Mouse (Mus musculus): ENCODE measurements around the gene Clcnka.
A peak's percentile ranks its signal among the peaks of the same experiment; 100 is the strongest.

Clcnka gene

DNA sequence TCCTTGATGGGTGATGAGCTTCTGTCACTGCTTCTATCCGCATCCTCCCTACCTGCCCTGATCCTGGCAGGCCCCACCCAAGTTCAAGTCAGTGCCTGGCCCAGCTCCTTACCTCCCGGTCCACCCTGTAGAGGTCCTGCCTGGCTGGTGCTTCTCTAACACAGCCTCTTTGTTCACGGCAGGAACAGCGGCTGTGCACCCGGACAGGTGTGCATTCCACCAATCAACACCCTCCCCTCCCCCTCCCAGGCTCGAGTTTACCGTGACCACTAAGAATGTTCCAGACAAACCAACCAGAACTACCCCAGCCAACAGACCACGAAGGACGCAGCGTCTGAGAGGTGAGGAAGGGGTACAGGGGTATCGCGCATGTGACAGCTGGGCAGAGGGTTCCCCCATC is at the start of gene Clcnka:
Gene Clcnka, minus strand, starts transcription at position 180 of the 400 bp plus-strand sequence.
- no peak for DNase-seq

DNA sequence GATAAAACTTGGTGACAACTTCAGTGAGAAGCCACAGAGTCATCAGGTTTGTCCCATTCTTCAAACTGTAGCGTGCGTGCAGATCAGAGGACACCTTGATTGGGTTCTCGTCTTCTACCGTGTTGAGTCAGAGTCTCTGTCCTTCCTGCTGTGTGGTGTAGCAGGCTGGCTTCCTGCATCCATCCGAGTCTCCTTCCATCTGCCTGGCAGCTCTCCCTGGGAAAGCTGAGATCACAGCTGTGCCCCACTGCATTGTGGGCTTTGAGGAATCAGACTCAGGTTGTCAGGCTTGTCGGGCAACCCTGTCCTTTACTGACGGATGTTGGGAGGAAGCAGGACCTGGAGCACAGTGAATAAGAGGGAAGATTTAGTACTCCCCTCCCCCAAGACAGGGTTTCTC is 47.7 kb upstream of the Clcnka start:
- no peak for DNase-seq

DNA sequence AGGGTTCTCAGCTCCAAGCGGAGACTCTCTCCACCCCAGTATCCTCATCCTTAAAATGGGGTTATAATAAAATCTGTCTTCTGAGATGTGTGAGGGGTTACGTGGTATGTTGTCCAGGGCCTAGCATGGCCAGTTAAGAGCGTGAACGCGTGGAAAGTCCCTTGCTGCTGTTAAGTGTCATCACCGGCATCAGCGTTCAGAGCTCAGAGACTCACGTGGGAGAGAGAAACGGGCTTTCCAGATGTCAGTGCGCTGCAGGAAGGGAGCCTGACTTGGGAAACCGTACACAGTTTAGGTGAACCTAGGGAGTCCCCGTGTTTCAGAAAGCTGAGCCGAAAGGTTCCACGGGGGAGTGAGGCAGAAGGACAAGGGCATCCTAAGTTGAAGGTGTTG is 46.8 kb upstream of the Clcnka start:
- no peak for DNase-seq

DNA sequence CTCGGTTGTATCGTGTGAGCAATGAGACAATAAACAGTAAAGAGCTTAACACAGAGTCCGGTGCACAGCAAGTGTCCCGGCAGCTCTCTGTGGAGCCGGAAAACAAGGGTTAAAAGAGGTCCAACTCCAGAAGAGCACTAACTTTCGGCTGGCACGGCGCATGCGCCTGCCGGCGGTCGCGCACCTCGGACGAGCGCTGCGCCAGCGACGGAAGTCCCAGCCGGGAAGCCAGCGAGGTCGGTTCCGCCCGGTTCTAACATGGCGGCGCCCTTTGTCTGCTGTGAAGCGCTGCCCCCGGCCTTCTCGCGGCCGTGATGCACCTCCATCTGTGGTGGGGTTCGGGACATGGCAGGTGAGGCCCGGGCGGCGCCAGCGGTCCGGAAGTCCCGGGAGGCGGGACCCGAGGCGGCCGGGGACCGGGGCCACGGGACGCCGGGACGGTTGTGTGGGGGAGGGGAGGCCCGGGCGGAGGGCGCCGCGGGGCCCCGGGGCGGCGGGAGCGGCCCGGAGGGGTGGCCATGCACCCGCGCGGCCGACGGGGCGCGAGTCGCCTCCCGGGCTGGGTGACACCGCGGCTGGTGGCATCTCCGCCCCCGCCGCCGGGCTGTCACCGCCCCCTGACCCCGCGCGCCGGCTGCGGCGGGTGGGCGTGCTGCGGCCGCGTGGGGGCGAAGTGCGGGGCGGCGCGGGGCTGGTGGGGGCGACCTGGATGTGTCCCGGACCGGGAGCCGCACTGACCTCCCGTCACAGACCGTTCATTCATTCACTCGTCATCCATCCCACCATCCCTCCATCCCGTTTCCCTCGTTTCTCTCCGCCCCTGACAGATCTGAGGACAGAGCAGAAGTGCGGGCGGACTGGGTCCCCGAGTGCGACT is 46.2 kb upstream of the Clcnka start, which contains the start of gene Zbtb17:
Gene Zbtb17, plus strand, starts transcription at position 204 of the 877 bp plus-strand sequence.
- peak; percentile 93 for DNase-seq

DNA sequence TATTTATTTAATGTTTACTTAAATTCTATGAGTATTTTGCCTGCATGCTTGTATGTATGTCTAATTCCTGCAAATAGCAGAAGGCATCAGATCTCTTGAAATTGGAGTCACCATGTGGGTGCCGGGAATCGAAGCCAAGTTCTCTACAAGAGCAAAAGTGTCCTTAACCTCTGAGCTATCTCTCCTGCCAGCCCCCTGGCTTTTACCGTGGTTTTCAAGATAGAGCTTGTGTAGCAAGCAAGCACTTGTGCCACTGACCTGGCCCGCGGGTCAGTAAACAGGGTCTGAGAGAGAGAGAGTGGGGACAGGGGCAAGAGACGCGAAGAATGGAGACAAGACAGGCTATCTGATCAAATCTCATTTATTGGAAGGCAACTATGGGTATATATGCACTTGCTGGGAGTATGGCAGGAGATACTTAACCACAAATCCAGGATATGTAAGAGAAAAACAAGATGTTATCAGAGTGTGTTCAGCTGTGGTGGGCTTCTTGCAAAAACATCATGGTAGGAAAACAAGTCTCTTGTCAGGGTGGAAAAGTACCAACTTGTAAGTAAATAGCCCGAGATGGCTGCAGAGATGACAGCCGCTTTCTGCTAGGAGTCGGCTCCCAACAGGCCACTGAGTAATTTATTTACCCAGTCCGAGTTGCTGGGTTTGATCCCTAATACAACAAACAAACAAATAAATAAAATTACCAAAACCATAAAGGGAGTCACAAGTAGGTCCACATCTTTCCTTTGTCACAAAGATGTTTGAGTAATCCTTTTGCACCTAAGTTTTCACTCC is 45.3 kb upstream of the Clcnka start:
- DNase-seq = no peak

DNA sequence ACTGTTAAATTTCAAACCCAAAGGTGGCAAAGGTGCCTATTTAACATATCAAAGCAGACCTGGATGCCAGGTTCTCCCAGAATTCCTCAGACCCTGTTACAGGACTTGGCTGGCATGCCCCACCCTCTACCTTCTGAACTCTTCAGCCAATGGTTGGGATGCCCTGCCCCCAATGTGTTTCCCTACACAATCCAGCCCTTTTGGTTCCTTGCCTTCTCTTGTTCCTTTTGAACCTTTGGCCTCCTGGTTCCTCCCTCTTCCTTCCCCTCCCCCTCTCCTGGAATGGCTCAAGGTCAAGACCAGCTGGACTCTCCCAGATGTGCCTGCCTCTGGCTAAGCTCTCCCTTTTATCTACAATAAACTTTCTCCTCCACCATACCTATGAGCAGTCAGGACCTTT is 42.4 kb upstream of the Clcnka start:
- DNase-seq = no peak

DNA sequence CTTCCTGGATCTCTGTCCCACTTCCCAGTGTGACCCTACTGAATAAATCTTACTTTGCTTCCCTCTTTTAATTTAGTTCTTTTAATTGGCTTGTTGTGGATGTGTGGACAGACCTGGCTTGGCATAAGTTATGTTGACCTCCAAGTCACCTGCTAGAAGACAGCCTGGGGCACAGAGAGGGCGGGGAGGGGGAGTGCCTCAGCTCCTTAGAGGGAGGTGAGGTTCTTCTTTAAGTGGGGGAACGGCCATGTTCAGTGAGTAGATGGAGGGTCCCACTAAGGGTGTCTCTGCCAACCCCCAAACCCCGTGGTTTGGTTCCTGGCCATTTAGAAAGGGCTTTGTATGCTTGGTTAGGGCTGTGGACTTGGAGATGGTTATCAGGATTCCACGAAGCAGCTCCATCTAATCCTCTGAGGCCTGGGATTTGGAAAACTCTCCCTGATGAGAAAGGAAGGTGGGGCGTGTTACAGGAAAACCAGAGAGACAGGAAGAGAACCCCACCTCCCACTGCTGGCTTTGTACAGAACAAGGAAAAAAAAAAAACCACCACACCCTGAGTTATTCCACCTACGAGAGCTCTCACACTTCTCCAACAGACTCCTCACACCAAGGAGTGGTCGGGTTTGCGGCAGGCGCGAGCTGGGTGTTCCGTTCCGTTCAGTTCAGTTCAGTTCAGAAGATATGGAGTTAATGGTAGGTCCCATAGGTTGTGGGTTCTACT is 40.7 kb upstream of the Clcnka start:
- DNase-seq = no peak

DNA sequence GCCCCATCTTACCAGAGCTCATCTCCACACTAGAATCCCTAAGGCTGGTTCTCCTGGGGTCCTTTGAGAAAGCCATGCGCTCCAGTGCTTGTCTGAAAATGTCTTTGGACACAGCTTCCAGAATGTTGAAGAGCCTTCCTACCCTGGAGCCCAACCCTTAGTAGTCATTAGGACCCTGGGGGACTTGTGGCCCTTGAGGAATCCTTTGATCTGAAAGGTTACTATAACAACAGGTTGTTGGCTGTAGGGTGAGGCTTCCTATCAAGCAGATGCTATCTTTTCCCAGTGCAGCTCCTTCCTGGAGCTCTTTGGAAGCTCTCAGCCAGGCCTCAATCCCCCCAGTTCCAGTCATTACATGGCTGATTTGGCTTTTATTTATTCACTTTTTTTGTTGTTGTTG is 37.5 kb upstream of the Clcnka start, which contains the start of gene Srarp:
Gene Srarp, minus strand, starts transcription at position 132 of the 400 bp plus-strand sequence.
- DNase-seq = no peak

DNA sequence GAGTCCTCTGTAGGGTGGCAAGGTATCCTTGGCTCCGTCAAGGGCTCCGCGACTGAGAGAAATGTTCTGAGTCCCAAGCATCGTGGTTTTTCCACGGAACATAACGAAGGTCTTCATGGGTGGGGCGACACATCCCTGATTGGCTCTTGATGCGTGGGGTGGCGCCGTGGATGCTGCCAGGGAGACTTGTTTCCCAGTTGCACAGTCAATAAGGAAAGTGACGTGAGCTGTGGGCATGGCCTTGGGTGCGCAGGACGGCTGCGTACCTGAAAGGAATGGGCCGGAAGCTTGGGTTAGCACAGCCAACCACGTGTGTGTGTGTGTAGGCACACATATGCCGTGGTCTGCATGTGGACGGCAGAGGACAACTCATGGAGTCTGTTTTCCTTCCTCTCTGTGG is 34.7 kb upstream of the Clcnka start:
- no peak for DNase-seq

DNA sequence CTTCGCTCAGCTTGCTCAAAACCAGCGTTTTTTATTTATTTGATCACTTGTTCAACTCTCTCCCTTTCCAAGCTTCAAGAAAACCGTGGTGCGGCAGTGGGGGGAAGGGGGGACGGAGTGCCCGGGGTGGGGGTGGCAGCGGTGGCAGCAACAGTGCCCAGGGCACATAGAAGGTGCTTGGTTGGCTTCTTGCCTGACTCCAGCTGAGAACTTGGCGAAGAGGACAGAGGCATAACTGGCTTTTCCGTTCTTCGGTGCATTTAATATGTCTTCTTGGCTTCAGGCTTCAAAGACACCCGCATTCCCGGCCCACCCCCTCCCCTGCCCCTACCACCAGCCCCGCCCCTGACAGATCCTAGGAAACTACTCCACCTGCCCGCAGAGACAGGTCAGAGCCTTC is 34.1 kb upstream of the Clcnka start:
- no peak for DNase-seq

DNA sequence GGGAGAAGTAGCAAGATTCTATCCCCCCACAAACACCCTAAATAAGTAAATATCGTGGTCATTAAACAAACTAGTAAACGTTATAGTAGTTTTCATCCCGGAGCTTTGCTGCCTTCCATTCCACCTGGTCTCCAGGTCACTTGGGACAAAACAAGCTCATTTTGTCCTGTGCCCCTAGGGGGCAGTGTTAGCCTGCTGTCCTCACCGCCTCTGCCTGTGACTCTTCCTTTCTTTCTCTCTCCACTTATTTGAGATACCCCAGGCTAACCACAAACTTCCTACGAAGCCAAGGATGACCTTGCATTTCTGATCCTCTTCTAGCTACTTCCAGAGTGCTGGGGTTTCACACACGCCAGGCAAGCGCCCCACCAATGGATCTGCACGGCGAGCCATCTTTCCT is 32.5 kb upstream of the Clcnka start:
- DNase-seq = peak; percentile 75

DNA sequence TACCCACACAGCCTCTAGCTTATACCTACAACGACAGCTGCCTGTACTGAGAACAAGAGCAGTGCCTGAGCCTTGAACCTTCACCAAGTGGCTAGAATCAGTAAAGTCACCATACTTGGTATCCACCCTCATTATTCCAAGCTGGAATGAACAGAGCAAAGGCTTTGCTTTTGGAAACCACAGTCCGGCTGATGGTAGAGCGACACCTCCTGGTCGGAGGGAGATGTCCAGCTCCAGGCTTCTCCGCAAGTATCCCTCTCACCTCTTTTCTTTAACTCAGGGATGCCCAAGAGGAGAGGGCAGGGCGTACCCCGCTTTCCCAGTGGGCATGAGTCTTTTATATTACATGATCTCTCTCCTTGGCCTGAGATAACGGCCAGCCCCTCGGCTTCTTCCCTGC is 31.3 kb upstream of the Clcnka start:
- DNase-seq = peak; percentile 48

DNA sequence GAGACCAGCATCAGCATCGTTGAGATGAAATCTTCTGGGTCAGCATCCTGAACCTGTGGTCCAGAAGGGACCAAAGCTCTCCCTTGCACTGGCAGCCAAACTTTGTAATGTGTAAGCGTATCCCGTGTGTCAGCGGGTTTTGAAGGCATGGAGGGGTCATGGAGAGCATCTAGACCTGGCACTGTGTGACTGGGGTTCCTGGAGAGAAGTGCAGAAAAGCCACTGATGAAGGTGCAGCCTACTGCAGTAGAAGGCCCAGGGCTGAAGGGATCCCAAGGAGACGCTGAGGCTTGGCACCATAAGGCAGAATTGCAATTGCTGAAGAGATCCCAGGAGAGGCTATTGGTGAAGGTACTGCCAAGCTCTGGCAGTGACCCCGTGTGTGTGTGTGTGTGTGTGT is 30.9 kb upstream of the Clcnka start:
- DNase-seq = no peak

DNA sequence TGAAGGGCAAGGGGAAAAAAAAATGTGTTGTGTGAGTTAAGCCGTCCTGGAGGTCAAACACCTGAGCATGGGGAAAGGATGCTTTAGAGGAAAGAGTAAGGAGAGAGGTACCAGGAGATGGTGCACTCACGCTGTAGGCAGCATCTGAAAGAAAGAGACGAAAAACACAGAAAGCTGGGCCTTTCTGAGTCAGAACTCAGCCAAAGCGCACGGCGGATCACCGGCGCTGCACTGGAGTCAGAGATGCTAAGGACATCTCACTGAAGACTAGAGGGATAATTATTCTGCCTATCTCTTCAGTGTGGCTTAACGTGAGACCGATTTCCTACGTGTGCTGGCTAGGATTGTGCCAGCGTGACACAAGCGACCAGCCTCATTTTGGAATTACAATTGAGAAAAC is 29.4 kb upstream of the Clcnka start:
- DNase-seq = no peak

DNA sequence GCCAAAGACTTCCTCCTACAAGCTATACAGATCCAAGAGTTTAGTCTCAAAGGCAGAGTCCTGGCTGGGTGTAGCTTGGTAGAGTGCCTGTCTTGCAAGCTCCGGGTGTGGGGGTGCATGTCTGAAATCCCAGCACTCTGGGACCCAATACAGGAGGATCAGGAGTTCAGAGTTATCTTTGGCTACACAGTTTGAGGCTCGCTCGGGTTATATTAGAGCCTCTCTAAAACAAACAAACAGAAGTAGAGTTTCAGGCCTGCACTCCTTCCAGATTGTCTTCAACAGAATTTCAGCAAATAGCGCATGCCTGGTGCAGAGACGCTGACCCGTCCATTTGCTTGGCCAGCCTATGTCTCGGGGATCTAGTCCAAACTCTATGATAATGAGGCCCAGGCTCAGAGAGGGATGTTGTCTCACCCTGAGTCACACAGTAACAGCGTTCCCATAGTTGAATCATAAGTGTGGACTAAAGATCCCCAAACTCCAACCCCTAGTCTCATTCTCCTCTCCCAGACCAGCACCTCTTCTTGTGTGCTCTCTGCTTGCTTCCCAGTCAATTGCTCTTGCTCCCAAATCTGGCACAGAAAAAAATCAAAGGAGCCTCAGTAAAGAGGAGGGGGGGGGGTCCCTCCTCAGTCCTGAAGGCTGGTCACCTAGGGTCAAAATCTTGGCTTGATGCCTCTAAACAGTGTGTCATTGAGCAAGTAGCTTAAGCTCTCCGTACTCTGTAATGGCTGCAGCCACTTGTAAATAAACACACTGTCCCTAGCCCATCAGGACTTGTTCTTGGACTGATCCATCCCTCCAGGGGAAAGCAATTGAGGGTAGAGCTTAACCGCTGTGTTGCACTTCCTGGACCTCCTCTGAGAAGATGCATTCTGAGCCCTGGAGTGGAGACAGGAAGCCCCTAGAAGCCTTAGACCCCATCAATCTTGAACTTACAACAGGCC is 28.5 kb upstream of the Clcnka start:
- no peak for DNase-seq

DNA sequence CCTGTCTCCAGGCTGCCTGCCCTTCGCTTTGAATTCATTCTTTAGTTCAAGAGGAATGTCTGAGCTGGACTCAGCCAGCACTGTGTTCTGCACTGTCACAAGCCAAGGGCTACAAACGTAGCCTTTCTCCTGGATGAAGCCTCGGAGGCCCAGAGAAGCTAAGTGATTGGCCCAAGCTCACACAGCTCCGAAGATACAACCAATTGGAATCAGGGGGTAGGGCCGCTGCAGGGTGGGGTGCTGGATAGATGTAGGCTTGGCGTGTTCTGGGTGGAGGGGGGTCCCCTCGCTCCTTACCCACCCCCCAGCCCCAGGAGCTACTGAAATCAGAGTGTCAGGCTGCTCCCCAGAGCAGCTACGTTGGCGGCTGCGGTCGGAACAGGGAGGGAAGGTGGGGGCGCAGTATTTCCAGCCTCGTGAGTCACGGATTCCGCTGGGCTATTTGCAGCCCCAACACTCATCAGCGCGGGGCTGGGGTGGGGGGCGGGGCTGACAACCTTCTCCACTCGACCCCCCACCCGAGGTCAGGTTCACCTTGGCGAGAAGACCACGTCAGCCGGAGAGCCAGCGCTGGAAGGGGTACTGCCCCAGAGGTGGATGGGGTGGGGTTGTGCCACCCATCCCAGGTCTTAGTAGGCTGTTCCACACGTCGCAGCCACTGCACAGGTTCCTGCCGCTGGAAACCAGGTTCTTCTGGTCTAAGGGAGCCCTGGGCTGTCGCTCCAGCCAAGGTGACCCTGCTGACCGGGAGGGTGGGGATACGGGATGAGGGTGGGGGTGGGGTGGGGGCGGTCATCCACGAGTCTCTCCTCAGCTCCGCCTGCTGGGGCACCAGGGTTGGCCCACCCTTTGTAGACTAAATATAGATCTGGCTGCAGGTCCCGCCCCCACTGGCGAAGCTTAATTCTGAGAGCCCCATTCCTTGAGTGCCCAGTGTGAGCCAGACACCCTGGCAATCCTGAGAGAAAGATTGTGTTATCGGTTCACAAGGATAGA is 27.3 kb upstream of the Clcnka start:
- peak; percentile 66 for DNase-seq

DNA sequence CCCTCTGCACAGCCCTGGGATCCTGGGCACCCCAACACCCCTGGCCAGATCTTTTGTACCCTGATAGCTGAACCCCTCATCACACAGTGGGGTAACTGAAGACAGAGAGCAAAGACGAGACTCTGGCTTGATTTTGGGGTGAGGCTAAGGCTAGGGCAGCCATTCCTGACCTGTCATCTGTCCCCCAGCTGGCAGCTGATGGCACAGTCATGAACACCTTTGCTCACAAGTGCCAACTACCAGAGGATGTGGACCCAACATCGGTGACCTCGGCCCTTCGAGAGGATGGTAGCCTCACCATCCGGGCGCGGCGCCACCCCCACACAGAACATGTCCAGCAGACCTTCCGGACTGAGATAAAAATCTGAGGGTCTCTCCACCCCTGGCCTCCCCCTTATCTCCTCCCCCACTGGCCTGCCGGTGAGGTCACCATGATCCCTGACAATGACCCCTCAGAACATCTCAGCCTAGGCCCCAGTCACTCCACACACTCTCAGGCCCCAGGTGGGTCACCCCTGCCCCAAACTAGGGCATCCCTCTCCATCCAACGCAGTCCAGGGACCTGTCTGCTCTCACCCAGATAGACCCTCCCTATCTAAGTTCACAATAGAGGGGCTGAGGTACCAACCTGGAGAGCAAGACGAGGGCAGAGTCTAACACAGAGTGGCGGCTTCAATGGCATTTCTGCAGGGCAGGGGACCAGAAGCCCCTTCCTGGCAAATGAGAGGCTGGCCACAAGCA is 25.3 kb upstream of the Clcnka start:
- no peak for DNase-seq

DNA sequence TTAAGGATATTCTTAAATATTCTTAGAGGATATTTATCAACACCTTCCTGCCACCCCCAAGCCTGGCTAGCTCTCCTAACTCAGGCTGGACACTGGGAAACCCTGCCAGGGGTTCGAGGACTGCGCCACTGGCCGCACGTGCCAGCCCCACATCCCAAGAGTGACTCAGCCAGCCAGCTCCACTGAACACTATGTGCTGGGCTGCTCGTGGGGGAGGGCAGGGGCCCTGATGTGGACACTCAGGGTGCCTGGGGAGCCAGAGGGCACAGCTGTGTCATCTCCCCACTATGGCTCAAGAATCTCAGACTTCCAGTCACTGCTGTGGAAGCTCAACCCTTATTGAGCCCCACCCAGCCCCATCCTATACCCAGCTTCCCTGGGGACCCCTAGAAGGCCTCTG is 24.8 kb upstream of the Clcnka start:
- DNase-seq = no peak

DNA sequence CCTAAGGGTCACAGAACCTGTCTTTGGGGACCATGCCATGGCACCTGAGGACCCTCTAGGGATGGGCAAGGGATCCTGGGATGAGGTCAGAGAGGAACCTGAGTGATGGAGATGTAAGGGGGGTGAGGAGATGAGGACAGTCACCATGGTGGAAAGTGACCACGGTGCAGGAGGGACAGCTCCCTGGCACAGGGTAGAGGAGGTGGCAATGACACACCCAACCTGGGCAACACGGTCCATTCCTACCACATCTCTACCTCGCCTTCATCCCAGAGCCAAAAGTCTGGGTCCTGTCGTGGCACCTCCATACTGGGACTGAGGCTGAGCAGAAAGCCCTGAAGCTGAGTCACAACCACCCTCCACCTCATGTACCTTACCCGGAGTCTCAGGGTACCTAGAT is 24.3 kb upstream of the Clcnka start:
- DNase-seq = no peak

DNA sequence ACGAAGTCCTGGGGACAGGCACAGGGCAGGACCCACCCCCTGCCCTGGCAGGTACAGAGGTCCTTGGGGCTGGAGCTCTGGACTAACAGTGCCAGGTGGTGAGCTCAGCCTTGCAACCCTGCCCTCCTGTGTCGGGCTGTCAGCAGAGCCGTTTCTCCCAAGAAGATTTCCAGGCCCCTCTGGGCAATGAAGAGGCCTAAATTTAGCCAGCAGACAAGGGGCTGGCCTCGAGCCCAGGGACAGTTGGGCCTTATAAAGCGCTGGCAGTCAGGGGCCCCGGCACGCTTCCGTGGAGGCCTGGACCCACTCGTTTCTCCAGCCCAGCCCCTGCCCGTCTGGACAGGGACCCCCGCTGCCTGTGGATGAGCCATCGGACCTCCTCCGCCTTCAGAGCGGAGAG is 22.9 kb upstream of the Clcnka start:
- no peak for DNase-seq
